Mouse (Mus musculus): ENCODE results near the gene Ly6g6e. TPM values are rescaled to one million over a fixed set of nuclear protein-coding genes. Genes with fewer than 3 reads are reported as not detected.
A peak's percentile ranks its signal among the peaks of the same experiment; 100 is the strongest.
"Not testable (repeated sequence)": the region's sequence is repeated elsewhere in the genome, so short reads cannot be mapped to it uniquely, and the experiment has no call there.

The Ly6g6e gene
- polyA plus RNA-seq, 1 experiment, result 5.3 TPM

- no peak for TF ChIP-seq CTCF (IDR thresholded peaks at IDR 0.05; ENCODE audit: borderline replicate concordance, insufficient read depth, low read depth, low read length)
- TF ChIP-seq POLR2A (IDR thresholded peaks at IDR 0.05; ENCODE audit: borderline replicate concordance, insufficient read depth, low read length), result no peak
- Histone ChIP-seq H3K27me3 (ENCODE audit: control insufficient read depth, insufficient read depth, low read length) (no peaks in the 10 kb centered on the region), H3K27ac (ENCODE audit: insufficient read depth, low read length) (peak overlapping the region; percentile 72), H3K4me1 (ENCODE audit: control insufficient read depth, insufficient read depth, low read length) (peaks cover 9% of the 10 kb centered on the region), H3K4me3 (replicated peaks; ENCODE audit: insufficient read depth, low read depth, low read length) (peak overlapping the region; percentile 90)
- under 1% methylated on average over 33 of the region's 33 CpGs for WGBS
- no peak for DNase-seq
Measured at GRCm38 (mm10) chr17:35120745-35121142, 44.0 kb downstream of the Ly6g6e start.

- peak; percentile 96 to 99 for DNase-seq
- TF ChIP-seq CTCF (IDR thresholded peaks at IDR 0.05; ENCODE audit: borderline replicate concordance, insufficient read depth, low read depth, low read length) (no peak), POLR2A (IDR thresholded peaks at IDR 0.05; ENCODE audit: borderline replicate concordance, insufficient read depth, low read length) (peak; percentile 52; the same call in 1 of the 2 replicates)
- Histone ChIP-seq H3K4me1 (ENCODE audit: control insufficient read depth, insufficient read depth, low read length) (peaks cover 6% of the 10 kb centered on the region; the same call in 1 of the 2 replicates), H3K27ac (ENCODE audit: insufficient read depth, low read length) (peak within 1 kb of the TSS; percentile 74), H3K27me3 (ENCODE audit: control insufficient read depth, insufficient read depth, low read length) (no peaks in the 10 kb centered on the region), H3K4me3 (replicated peaks; ENCODE audit: insufficient read depth, low read depth, low read length) (peak within 1 kb of the TSS; percentile 90)
- under 1% methylated on average over 50 of the region's 50 CpGs for WGBS
Measured at GRCm38 (mm10) chr17:35121143-35121799, 44.6 kb downstream of the Ly6g6e start, which contains the start of gene Gpank1. Gene Gpank1 (plus strand): TSS chr17:35121455.

GRCm38 (mm10) chr17:35121871-35122303 lies 45.2 kb downstream of the Ly6g6e start, which contains the start of gene Csnk2b:
Gene Csnk2b (minus strand): TSS chr17:35122053.
- DNase-seq, result peak; percentile 76 to 82
- H3K27ac ChIP-seq (ENCODE audit: insufficient read depth, low read length), result peak within 1 kb of the TSS; percentile 74
- WGBS, result under 1% methylated on average over 19 of the region's 19 CpGs
- no peaks in the 10 kb centered on the region for H3K27me3 ChIP-seq (ENCODE audit: control insufficient read depth, insufficient read depth, low read length)
- H3K4me1 ChIP-seq (ENCODE audit: control insufficient read depth, insufficient read depth, low read length), result peaks cover 6% of the 10 kb centered on the region; the same call in 1 of the 2 replicates
- H3K4me3 ChIP-seq (replicated peaks; ENCODE audit: insufficient read depth, low read depth, low read length), result peak within 1 kb of the TSS; percentile 90
- TF ChIP-seq CTCF (IDR thresholded peaks at IDR 0.05; ENCODE audit: borderline replicate concordance, insufficient read depth, low read depth, low read length) (peak; percentile 54; the same call in 1 of the 2 replicates), POLR2A (IDR thresholded peaks at IDR 0.05; ENCODE audit: borderline replicate concordance, insufficient read depth, low read length) (no peak; the same call in 1 of the 2 replicates)

- H3K27ac ChIP-seq (ENCODE audit: insufficient read depth, low read length); H3K4me1 ChIP-seq (ENCODE audit: control insufficient read depth, insufficient read depth, low read length); H3K4me3 ChIP-seq (replicated peaks; ENCODE audit: insufficient read depth, low read depth, low read length); DNase-seq; H3K27me3 ChIP-seq (ENCODE audit: control insufficient read depth, insufficient read depth, low read length): not testable (repeated sequence)
- 73% methylated on average over 9 of the region's 9 CpGs for WGBS
Measured at GRCm38 (mm10) chr17:35123287-35123686, 46.6 kb downstream of the Ly6g6e start.

GRCm38 (mm10) chr17:35124261-35124896 lies 47.7 kb downstream of the Ly6g6e start:
- not testable (repeated sequence) for DNase-seq; H3K27ac ChIP-seq (ENCODE audit: insufficient read depth, low read length); H3K27me3 ChIP-seq (ENCODE audit: control insufficient read depth, insufficient read depth, low read length); H3K4me1 ChIP-seq (ENCODE audit: control insufficient read depth, insufficient read depth, low read length); H3K4me3 ChIP-seq (replicated peaks; ENCODE audit: insufficient read depth, low read depth, low read length)
- 92% methylated on average over 12 of the region's 12 CpGs for WGBS

- WGBS, result 94% methylated on average over 1 of the region's 1 CpGs
- no peaks in the 10 kb centered on the region for H3K27me3 ChIP-seq (ENCODE audit: control insufficient read depth, insufficient read depth, low read length)
- no peak overlapping the region for H3K4me3 ChIP-seq (replicated peaks; ENCODE audit: insufficient read depth, low read depth, low read length)
- peaks cover 10% of the 10 kb centered on the region for H3K4me1 ChIP-seq (ENCODE audit: control insufficient read depth, insufficient read depth, low read length)
- no peak overlapping the region for H3K27ac ChIP-seq (ENCODE audit: insufficient read depth, low read length)
- TF ChIP-seq CTCF (IDR thresholded peaks at IDR 0.05; ENCODE audit: borderline replicate concordance, insufficient read depth, low read depth, low read length) (no peak), POLR2A (IDR thresholded peaks at IDR 0.05; ENCODE audit: borderline replicate concordance, insufficient read depth, low read length) (no peak)
- no peak for DNase-seq
Measured at GRCm38 (mm10) chr17:35125081-35125480, 48.4 kb downstream of the Ly6g6e start.

GRCm38 (mm10) chr17:35125578-35125977 lies 48.9 kb downstream of the Ly6g6e start:
- no peak for TF ChIP-seq POLR2A (IDR thresholded peaks at IDR 0.05; ENCODE audit: borderline replicate concordance, insufficient read depth, low read length)
- TF ChIP-seq CTCF (IDR thresholded peaks at IDR 0.05; ENCODE audit: borderline replicate concordance, insufficient read depth, low read depth, low read length), result no peak
- Histone ChIP-seq H3K4me3 (replicated peaks; ENCODE audit: insufficient read depth, low read depth, low read length) (peak overlapping the region; percentile 23), H3K4me1 (ENCODE audit: control insufficient read depth, insufficient read depth, low read length) (peaks cover 10% of the 10 kb centered on the region), H3K27me3 (ENCODE audit: control insufficient read depth, insufficient read depth, low read length) (no peaks in the 10 kb centered on the region), H3K27ac (ENCODE audit: insufficient read depth, low read length) (peak overlapping the region; percentile 10; the same call in 1 of the 2 replicates)
- WGBS, result 27% methylated on average over 6 of the region's 6 CpGs
- no peak for DNase-seq

GRCm38 (mm10) chr17:35126206-35126611 lies 49.5 kb downstream of the Ly6g6e start, which contains the start of gene D17H6S53E:
Gene D17H6S53E (plus strand): TSS chr17:35126373.
- TF ChIP-seq POLR2A (IDR thresholded peaks at IDR 0.05; ENCODE audit: borderline replicate concordance, insufficient read depth, low read length), result peak; percentile 57; the same call in 1 of the 2 replicates
- TF ChIP-seq CTCF (IDR thresholded peaks at IDR 0.05; ENCODE audit: borderline replicate concordance, insufficient read depth, low read depth, low read length), result no peak
- peak; percentile 73 to 78 for DNase-seq
- peak within 1 kb of the TSS; percentile 78 for H3K27ac ChIP-seq (ENCODE audit: insufficient read depth, low read length)
- no peaks in the 10 kb centered on the region for H3K27me3 ChIP-seq (ENCODE audit: control insufficient read depth, insufficient read depth, low read length)
- 1% methylated on average over 36 of the region's 36 CpGs for WGBS
- H3K4me1 ChIP-seq (ENCODE audit: control insufficient read depth, insufficient read depth, low read length), result peaks cover 10% of the 10 kb centered on the region
- H3K4me3 ChIP-seq (replicated peaks; ENCODE audit: insufficient read depth, low read depth, low read length), result peak within 1 kb of the TSS; percentile 79

Measured in cerebellum, adult 2 months (tissue).